Comparison of ENCODE assay signal across 9 mouse cellular contexts in the genomic region with DNA sequence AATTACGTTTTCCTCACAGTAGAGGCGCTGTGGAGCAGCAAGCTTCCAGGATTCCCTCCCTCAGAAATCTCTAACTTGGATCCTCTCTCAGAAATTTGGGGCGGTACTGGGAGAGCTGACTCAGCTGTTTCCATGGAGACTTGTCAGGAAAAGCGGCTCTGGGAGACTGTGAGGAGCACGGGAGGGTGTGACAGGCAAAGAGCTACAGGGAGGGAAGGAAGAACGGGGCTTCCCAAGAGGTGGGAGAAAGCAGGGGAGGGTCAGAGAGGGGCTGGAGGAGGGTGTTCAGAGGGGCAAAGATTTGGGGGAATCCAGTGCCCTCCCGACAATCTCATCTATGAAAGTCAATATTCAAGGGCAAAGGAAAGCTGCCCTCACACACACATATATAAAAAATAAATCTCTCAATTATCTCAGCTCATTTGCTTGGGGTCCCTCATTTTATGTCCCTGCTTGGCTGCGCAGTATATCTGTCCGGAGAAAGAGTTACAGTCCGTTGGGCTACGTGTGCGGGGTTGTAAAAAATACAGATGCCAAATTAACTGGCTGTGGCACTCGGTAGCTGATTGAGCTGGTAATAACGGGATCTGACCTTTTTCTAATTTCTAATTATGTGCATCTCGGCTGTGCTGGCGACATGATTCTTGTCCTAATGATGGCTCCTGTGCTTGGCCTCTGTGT.
DNase-seq lines count a peak whose midpoint lies in the region; ATAC-seq lines count a peak whose summit lies in the region.
"Had no signal": no experiment of that assay in that cellular context is flagged by ENCODE, and none has a peak within 500 bp of the region (broad histone marks: within the 10 kb centered on the region; RNA-seq: fewer than 3 reads in every experiment).

No protein-coding gene starts in this region.

- peak; percentile 55 for DNase-seq in adrenal gland, adult 8-10 months
- DNase-seq in cerebellum, postnatal 36 days = peak; percentile 61 to 64
- DNase-seq in gastrocnemius, adult 18-20 months (ENCODE audit: low spot score) = peak; percentile 74
- DNase-seq in hindlimb bud, embryonic 11.5 days (ENCODE audit: extremely low spot score, low read depth, low spot score) = peak; percentile 60
- peak; percentile 58 for DNase-seq in left cerebral cortex, adult 11 months (ENCODE audit: low spot score)
- peak; percentile 79 for DNase-seq in midbrain, embryonic 10.5 days (ENCODE audit: low spot score)
- DNase-seq in skeletal muscle tissue, adult 2 months (ENCODE audit: low read depth, low spot score) = peak; percentile 71

- H3K27ac ChIP-seq in midbrain, embryonic 10.5 days (replicated peaks) = no peak overlapping the region; the same call in 1 of the 2 replicates
- H3K27ac ChIP-seq: liver, embryonic 15.5 days had no signal

- H3K36me3 ChIP-seq in midbrain, embryonic 10.5 days = peaks cover 46% of the 10 kb centered on the region
- H3K36me3 ChIP-seq: liver, embryonic 15.5 days had no signal

- peaks cover 27% of the 10 kb centered on the region for H3K4me1 ChIP-seq in midbrain, embryonic 10.5 days
- H3K4me1 ChIP-seq: liver, embryonic 15.5 days had no signal

- peak overlapping the region; percentile 14; the same call in 1 of the 2 replicates for H3K4me3 ChIP-seq in midbrain, embryonic 10.5 days
- H3K4me3 ChIP-seq: liver, embryonic 15.5 days had no signal

- H3K27me3 ChIP-seq in midbrain, embryonic 10.5 days (ENCODE audit: low read depth, poor library complexity, severe bottlenecking) = no peaks in the 10 kb centered on the region
- H3K27me3 ChIP-seq: liver, embryonic 15.5 days had no signal

- 47% methylated on average over 16 of the region's 16 CpGs for WGBS in midbrain, embryonic 10.5 days

- ATAC-seq in activated CD4-positive, CD25-positive, alpha-beta regulatory T cell, adult 4 months = no peak

- H3K9me3 ChIP-seq in midbrain, embryonic 10.5 days (replicated peaks) = peaks cover 3% of the 10 kb centered on the region; the same call in 1 of the 2 replicates
- H3K9me3 ChIP-seq: liver, embryonic 15.5 days had no signal
